Mouse (Mus musculus) urinary bladder, postnatal 4 days (tissue): ENCODE data around the gene Ms4a3.

Experiments used
- DNase-seq, 2 experiments: peaks; one replicate each; pipeline ENCODE4 v3.0.0; 2021 to 2022; ENCODE audit warnings: low spot score in 2 of 2

Gene Ms4a3

DNA sequence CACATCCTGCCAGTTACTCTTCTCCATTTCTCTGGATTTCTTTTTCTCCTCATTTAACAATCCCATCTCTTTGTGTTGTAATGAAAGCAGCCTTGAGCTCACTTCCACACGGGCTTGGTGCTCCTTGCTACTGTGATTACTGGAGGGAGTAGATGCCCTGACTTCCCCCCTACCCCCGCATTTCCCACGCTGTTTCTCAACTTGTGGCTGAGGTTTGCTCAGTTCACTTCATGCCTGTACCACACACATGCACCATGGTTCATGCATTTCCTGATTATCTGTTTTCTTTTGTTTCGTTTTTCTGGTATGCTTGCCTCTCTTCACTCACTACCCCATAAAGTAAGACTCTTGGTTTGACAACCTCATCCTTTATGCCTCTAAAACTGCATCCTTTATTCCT is 51.4 kb downstream of the Ms4a3 start:
- no peak for DNase-seq
